Mouse (Mus musculus) CH12.LX (cell line): ENCODE measurements around the gene Krt20. TPM values are rescaled to one million over a fixed set of nuclear protein-coding genes. Genes with fewer than 3 reads are reported as not detected.

ENCODE experiments used
- DNase-seq: peaks from one replicate; pipeline ENCODE4 v3.0.0-alpha.2; 2013; ENCODE audit errors: extremely low read depth
- H3K27ac ChIP-seq: 2 replicates; pipeline ENCODE4 v1.5.1; 2012; ENCODE audit warnings: low read depth, mild to moderate bottlenecking, control low read depth, moderate library complexity; ENCODE audit not compliant: insufficient read depth
- H3K27me3 ChIP-seq: replicated peaks from 2 replicates; pipeline ENCODE3; 2012; ENCODE audit warnings: inconsistent platforms
- H3K36me3 ChIP-seq, 2 experiments: replicated peaks in 1 of 2; 2 replicates each; pipeline versions ENCODE3 to v1.6.1; 2012; ENCODE audit warnings: inconsistent platforms in 1 of 2, low read length in 1 of 2, mild to moderate bottlenecking in 1 of 2, mixed read lengths in 1 of 2, moderate library complexity in 1 of 2; ENCODE audit not compliant: control insufficient read depth in 1 of 2, insufficient read depth in 1 of 2
- H3K4me1 ChIP-seq, 2 experiments: 2 replicates each; pipeline ENCODE4 v1.6.1; 2012; ENCODE audit warnings: inconsistent platforms in 1 of 2, moderate library complexity in 1 of 2; ENCODE audit not compliant: insufficient read depth in 2 of 2, control insufficient read depth in 1 of 2
- H3K4me2 ChIP-seq: 2 replicates; pipeline ENCODE4 v1.6.1; 2012; ENCODE audit warnings: low read depth, mild to moderate bottlenecking, control low read depth; ENCODE audit not compliant: poor library complexity, insufficient read depth, severe bottlenecking
- H3K4me3 ChIP-seq, 3 experiments: fragments of 150-350 bp in 1 of 3; sonication (generic) in 1 of 3; replicated peaks in 1 of 3; 2 replicates each; pipeline versions ENCODE3 to v1.5.1; 2011 to 2012; ENCODE audit warnings: low read depth in 2 of 3, low read length in 2 of 3, mild to moderate bottlenecking in 2 of 3, moderate library complexity in 2 of 3, control low read depth in 1 of 3, improper control_type of control experiment in 1 of 3, inconsistent platforms in 1 of 3, mixed read lengths in 1 of 3; ENCODE audit not compliant: poor library complexity in 1 of 3
- H3K79me2 ChIP-seq: replicated peaks from 2 replicates; pipeline ENCODE4 v1.6.1; 2012; ENCODE audit warnings: mild to moderate bottlenecking, moderate library complexity; ENCODE audit not compliant: control insufficient read depth, poor library complexity, insufficient read depth, severe bottlenecking; ENCODE audit errors: extremely low read depth
- H3K9ac ChIP-seq: 2 replicates; pipeline ENCODE4 v1.6.1; 2012; ENCODE audit warnings: low read depth, mild to moderate bottlenecking, control low read depth, moderate library complexity; ENCODE audit not compliant: insufficient read depth
- H3K9me3 ChIP-seq: replicated peaks from 2 replicates; pipeline ENCODE3; 2012; ENCODE audit warnings: low read length, inconsistent platforms, mixed read lengths
- BHLHE40 ChIP-seq: IDR thresholded peaks from 2 replicates; pipeline ENCODE4 v1.6.1; 2011; ENCODE audit warnings: mild to moderate bottlenecking, low read depth, low read length, improper control_type of control experiment
- ELF1 ChIP-seq: IDR thresholded peaks from 2 replicates; pipeline ENCODE4 v1.6.1; 2014; ENCODE audit warnings: low read depth, mild to moderate bottlenecking, inconsistent platforms, low read length, improper control_type of control experiment
- IRF4 ChIP-seq: IDR thresholded peaks from 2 replicates; pipeline ENCODE4 v1.6.1; 2014; ENCODE audit warnings: low read depth, mild to moderate bottlenecking, inconsistent platforms, low read length, improper control_type of control experiment
- JUND ChIP-seq: conservative IDR thresholded peaks from 2 replicates; pipeline ENCODE4 v1.6.1; 2011; ENCODE audit warnings: low read depth, low read length, improper control_type of control experiment
- MAZ ChIP-seq: IDR thresholded peaks from 2 replicates; pipeline ENCODE4 v1.6.1; 2012; ENCODE audit warnings: low read depth, mild to moderate bottlenecking, inconsistent platforms, low read length, improper control_type of control experiment, moderate library complexity
- NELFE ChIP-seq: IDR thresholded peaks from 2 replicates; pipeline ENCODE4 v1.6.1; 2011; ENCODE audit warnings: low read depth, low read length, improper control_type of control experiment
- NRF1 ChIP-seq: IDR thresholded peaks from 2 replicates; pipeline ENCODE4 v1.6.1; 2014; ENCODE audit warnings: low read depth, mild to moderate bottlenecking, inconsistent platforms, low read length, improper control_type of control experiment, moderate library complexity
- PAX5 ChIP-seq: IDR thresholded peaks from 2 replicates; pipeline ENCODE4 v1.6.1; 2012; ENCODE audit warnings: low read length, inconsistent platforms, mixed read lengths
- POLR2A ChIP-seq: IDR thresholded peaks from 2 replicates; pipeline ENCODE4 v1.6.1; 2011; ENCODE audit warnings: low read depth, mild to moderate bottlenecking, improper control_type of control experiment, low read length
- POLR2AphosphoS2 ChIP-seq: IDR thresholded peaks from 2 replicates; pipeline ENCODE4 v1.6.1; 2011; ENCODE audit warnings: low read depth, low read length, improper control_type of control experiment
- RCOR1 ChIP-seq: conservative IDR thresholded peaks from 2 replicates; pipeline ENCODE4 v1.6.1; 2012; ENCODE audit warnings: low read depth, mild to moderate bottlenecking, inconsistent platforms, low read length, improper control_type of control experiment
- SIN3A ChIP-seq: IDR thresholded peaks from 2 replicates; pipeline ENCODE4 v1.6.1; 2012; ENCODE audit warnings: low read length, improper control_type of control experiment, inconsistent platforms
- TBP ChIP-seq: conservative IDR thresholded peaks from 2 replicates; pipeline ENCODE4 v1.6.1; 2011; ENCODE audit warnings: low read depth, low read length, improper control_type of control experiment
- UBTF ChIP-seq: IDR thresholded peaks from 2 replicates; pipeline ENCODE4 v1.6.1; 2012; ENCODE audit warnings: low read depth, mild to moderate bottlenecking, inconsistent platforms, low read length, improper control_type of control experiment, moderate library complexity
- USF1 ChIP-seq: IDR thresholded peaks from 2 replicates; pipeline ENCODE4 v1.6.1; 2014; ENCODE audit warnings: low read depth, mild to moderate bottlenecking, inconsistent platforms, low read length, improper control_type of control experiment
- USF2 ChIP-seq: conservative IDR thresholded peaks from 2 replicates; pipeline ENCODE4 v1.6.1; 2011; ENCODE audit warnings: low read depth, low read length, improper control_type of control experiment
- ZC3H11A ChIP-seq: IDR thresholded peaks from 2 replicates; pipeline ENCODE4 v1.6.1; 2012; ENCODE audit warnings: low read depth, mild to moderate bottlenecking, inconsistent platforms, low read length, improper control_type of control experiment
- ZNF384 ChIP-seq: IDR thresholded peaks from 2 replicates; pipeline ENCODE4 v1.6.1; 2012; ENCODE audit warnings: low read depth, low read length, improper control_type of control experiment, inconsistent platforms
- dilution Hi-C: fragments of 300-500 bp; cut with MboI; formaldehyde crosslinking; loops from 2 replicates; pipeline ENCODE4 v1.14.3; 2020; ENCODE audit warnings: low sequenced_read_pairs; ENCODE audit not compliant: extremely low pct_unique_long_range_greater_than_20kb, extremely low pct_ligation_motif_present
- in situ Hi-C: fragments of 300-500 bp; cut with MboI; formaldehyde crosslinking; loops from 3 replicates; pipeline ENCODE4 v1.14.3; 2019; ENCODE audit warnings: low sequenced_read_pairs, low pct_ligation_motif_present, low pct_unique_long_range_greater_than_20kb, mixed read lengths
- polyA plus RNA-seq: library from polyadenylated mRNA; unstranded; fragments of >175 nt; gene quantifications from 2 replicates; pipeline ENCODE4 v1.2.1, GENCODE M21; 2012; ENCODE audit warnings: low read depth; ENCODE audit not compliant: insufficient read length
- total RNA-seq, 2 experiments: library from RNA; depleted of rRNA; stranded (reverse); fragments of 300-350 nt in 1 of 2; fragments of >200 nt in 1 of 2; gene quantifications; 2 replicates each; pipeline ENCODE4 v1.2.3; 2012 to 2014

The Krt20 gene
- total and polyA plus RNA-seq, 3 experiments, result not detected

DNA sequence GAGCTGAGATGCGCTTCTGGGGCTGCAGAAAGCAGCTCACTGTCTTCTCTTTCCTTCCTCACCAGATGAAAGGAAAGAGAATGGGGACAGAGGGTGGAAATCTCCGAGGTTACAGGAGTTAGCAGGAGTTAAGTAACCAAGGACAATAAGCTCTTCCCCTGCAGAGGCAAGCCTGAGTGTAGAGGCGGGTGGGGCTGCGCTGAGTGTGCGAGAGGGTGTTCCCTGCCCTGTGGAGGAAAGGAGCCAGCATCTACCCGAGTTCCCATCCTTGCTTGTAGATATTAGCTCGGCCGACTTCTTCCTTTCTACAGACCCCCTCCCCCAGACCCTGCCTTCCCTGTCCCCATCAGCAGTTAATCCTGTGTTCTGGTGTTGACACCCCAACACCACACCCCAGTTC lies 39.1 kb downstream of the Krt20 start:
- Histone ChIP-seq H3K9ac (no peak overlapping the region), H3K27ac (no peak overlapping the region), H3K79me2 (no peaks in the 10 kb centered on the region), H3K27me3 (peaks cover 72% of the 10 kb centered on the region), H3K4me2 (no peak overlapping the region), H3K4me1 (peaks cover 0 to 3% of the 10 kb centered on the region in 2 experiments; a peak in 1 of 4 replicates), H3K4me3 (no peak overlapping the region), H3K36me3 (no peaks in the 10 kb centered on the region), H3K9me3 (no peaks in the 10 kb centered on the region)
- DNase-seq, result no peak
- dilution Hi-C loops, result no loop called here
- in situ Hi-C loops, result loop anchor here (25.0 kb wide), 1 partner anchor 888 kb away; no protein-coding TSS in a partner anchor
- TF ChIP-seq PAX5 (no peak), ELF1 (no peak), UBTF (no peak), ZNF384 (no peak), USF2 (no peak), NELFE (no peak), JUND (no peak), USF1 (no peak), POLR2A (no peak), NRF1 (no peak), MAZ (no peak), RCOR1 (no peak), TBP (no peak), IRF4 (no peak), SIN3A (no peak), ZC3H11A (no peak), POLR2AphosphoS2 (no peak)
- TF ChIP-seq, all 38 proteins: peak for 0

DNA sequence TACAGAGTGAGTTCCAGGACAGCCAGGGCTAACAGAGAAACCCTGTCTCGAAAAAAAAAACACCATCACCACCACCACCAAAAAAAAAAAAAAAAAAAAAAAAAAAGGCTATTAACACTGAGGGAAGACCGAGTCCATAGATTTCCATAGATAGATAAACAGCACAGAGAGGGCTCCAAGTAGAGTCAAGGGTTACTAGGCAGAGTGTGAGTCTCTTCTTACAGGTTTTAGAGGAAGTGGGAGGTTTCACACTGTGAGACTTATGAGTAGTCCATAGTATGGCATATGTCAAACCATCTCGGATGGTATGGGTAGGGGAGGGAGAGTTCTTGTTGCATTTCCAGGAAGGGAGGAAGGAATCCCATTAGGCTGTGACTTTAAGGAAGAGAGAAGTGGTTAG lies 39.9 kb downstream of the Krt20 start:
- peaks cover 64% of the 10 kb centered on the region for H3K27me3 ChIP-seq
- H3K9ac ChIP-seq, result no peak overlapping the region
- in situ Hi-C loops (loop anchor here (25.0 kb wide), 1 partner anchor 889 kb away; no protein-coding TSS in a partner anchor), dilution Hi-C loops (no loop called here)
- H3K4me3 ChIP-seq, result no peak overlapping the region
- no peak overlapping the region for H3K27ac ChIP-seq
- no peak for DNase-seq
- peaks cover 2% of the 10 kb centered on the region in 2 experiments for H3K36me3 ChIP-seq
- TF ChIP-seq IRF4, result 0 out of 2 replicates have a peak, but pooled peaks have one; percentile 17
- no peak for TF ChIP-seq BHLHE40
- H3K4me1 ChIP-seq, result peaks cover 0 to 3% of the 10 kb centered on the region in 2 experiments; a peak in 1 of 4 replicates
- H3K9me3 ChIP-seq, result no peaks in the 10 kb centered on the region
- H3K79me2 ChIP-seq, result no peaks in the 10 kb centered on the region
- no peak overlapping the region for H3K4me2 ChIP-seq
